Mouse (Mus musculus) adipocyte (in vitro differentiated cells): Measurements from ENCODE around the gene Acpp.
"Not testable (repeated sequence)": the region's sequence is repeated elsewhere in the genome, so short reads cannot be mapped to it uniquely, and the experiment has no call there.

ENCODE experiments used
- DNase-seq: peaks from one replicate; pipeline ENCODE4 v3.0.0-alpha.2; 2016; ENCODE audit warnings: low spot score

Acpp gene

GRCm38 (mm10) chr9:104337183-104337931 lies at the start of gene Acpp:
Gene Acpp, minus strand, starts transcription at chr9:104337748.
- DNase-seq = no peak

- no peak for DNase-seq
These were observed 45.1 kb upstream of the Acpp start for GRCm38 (mm10) chr9:104382571-104383170.

- peak; percentile 49 for DNase-seq
These were observed 42.1 kb upstream of the Acpp start for GRCm38 (mm10) chr9:104379532-104380162.

GRCm38 (mm10) chr9:104375573-104375972 lies 38.0 kb upstream of the Acpp start:
- no peak for DNase-seq

- DNase-seq = peak; percentile 22
These were observed 35.7 kb upstream of the Acpp start for GRCm38 (mm10) chr9:104373253-104373652.

GRCm38 (mm10) chr9:104366983-104367382 lies 29.4 kb upstream of the Acpp start:
- DNase-seq = no peak

GRCm38 (mm10) chr9:104361951-104362350 lies 24.4 kb upstream of the Acpp start:
- not testable (repeated sequence) for DNase-seq

GRCm38 (mm10) chr9:104361073-104361891 lies 23.7 kb upstream of the Acpp start:
- DNase-seq = no peak

GRCm38 (mm10) chr9:104360389-104360788 lies 22.8 kb upstream of the Acpp start:
- no peak for DNase-seq

GRCm38 (mm10) chr9:104355521-104356270 lies 18.1 kb upstream of the Acpp start:
- no peak for DNase-seq

- DNase-seq = no peak
These were observed 6.6 kb upstream of the Acpp start for GRCm38 (mm10) chr9:104344136-104344535.

- no peak for DNase-seq
These were observed 1.9 kb upstream of the Acpp start for GRCm38 (mm10) chr9:104339483-104339882.

GRCm38 (mm10) chr9:104338489-104339427 lies 1.2 kb upstream of the Acpp start:
- no peak for DNase-seq

GRCm38 (mm10) chr9:104331301-104331700 lies 6.2 kb downstream of the Acpp start:
- no peak for DNase-seq

- DNase-seq = no peak
These were observed 8.9 kb downstream of the Acpp start for GRCm38 (mm10) chr9:104328655-104329054.

GRCm38 (mm10) chr9:104321519-104321918 lies 16.0 kb downstream of the Acpp start:
- DNase-seq = no peak

GRCm38 (mm10) chr9:104316351-104316750 lies 21.2 kb downstream of the Acpp start:
- no peak for DNase-seq

- peak; percentile 23 for DNase-seq
These were observed 22.0 kb downstream of the Acpp start for GRCm38 (mm10) chr9:104315499-104315898.

- peak; percentile 69 for DNase-seq
These were observed 30.8 kb downstream of the Acpp start for GRCm38 (mm10) chr9:104306734-104307133.

GRCm38 (mm10) chr9:104305333-104306111 lies 32.0 kb downstream of the Acpp start:
- peak; percentile 9 for DNase-seq
